Mouse (Mus musculus): ENCODE measurements around the gene Tpcn2.

The Tpcn2 gene

DNA sequence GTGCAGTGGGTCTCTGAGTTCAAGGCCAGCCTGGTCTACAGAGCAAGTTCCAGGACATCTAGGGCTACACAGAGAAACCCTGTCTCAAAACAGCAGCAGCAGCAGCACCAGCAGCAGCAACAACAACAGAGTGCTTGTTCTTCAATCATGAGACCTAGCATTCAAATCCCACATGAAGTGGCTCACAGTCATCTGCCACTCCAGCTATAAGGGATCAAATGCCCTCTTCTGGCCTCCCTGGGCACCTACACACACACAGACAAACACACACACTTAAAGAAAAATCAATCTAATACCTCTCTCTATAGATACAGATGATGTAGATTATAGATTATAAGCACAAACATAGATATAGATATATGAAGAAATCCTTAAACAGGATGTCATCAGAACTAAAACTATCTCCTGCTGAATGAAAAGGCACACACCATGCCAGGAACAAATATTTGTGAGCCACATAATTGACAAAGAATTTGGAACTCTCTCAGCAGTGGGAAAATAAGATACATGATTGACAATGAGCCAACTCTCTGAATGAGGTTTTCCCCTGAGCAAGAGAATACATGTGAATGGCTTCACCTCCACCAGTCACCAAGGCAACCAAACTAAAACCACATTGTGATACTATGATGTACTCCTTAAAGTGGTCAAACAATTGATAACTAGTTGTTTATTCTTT is 137.4 kb downstream of the Tpcn2 start:
- no peak for DNase-seq

DNA sequence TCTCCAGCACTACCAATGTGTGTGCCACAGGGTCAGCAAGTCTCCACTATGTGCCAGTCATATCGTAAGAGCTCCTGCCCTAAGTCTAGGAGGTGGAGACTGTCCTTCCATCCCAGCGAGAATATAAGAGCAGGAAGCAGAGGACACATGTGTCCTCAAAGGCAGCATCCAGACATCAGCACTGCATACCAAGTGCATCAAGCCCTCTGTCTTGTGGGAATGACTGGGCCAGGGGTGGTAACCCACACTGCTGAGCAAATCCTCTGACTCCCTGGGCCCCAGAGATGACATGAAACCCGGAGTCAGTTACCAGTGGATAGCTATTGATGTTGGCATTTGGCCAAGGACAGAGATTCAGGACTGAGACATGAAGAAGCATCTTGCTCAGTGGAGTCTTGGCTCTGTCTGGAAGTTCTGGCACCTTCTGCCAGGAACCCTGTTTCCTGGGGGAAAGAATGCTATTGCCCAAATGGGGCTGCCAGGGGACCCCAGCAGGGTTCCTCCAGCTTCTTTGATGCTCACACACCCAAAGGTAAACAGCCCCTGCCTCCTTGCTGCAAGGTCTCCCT is 140.2 kb downstream of the Tpcn2 start:
- DNase-seq: no peak

DNA sequence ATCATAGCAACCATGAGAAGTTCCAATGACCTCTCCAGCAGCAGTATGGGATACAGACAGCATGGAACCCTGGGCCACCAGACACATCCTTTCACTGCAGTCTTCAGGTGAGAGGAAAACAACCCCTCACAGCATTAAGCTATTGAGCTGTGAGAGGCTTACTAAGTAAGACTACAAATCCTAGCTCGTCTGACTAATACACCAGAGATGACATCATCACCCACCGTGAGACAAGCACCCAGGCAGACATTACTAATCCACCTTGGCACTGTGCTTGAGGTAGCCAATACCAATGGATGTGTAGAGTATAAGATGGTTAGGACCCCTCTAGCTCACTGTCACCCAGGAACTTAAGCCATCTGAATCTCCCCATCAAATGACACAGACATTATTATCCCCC is 143.2 kb downstream of the Tpcn2 start:
- no peak for DNase-seq

DNA sequence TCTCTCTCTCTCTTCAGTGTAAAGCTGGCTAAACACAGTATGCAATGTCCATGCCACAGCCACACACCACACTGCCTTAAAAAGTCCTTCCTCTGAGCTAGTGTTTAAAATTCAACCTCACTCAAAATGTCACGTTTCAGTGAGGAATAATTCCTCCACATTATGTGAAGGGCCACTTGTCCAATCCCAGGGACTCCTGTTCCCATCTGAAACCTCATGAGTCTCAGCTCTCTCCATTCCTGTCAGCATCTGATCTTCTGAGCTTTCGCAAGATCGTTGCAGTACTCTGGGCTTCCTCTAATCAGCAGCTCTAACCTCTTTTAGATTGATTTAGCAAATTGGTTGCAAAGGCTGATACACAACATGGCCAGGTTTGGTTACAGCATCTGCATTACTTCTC is 144.2 kb downstream of the Tpcn2 start:
- DNase-seq: no peak

DNA sequence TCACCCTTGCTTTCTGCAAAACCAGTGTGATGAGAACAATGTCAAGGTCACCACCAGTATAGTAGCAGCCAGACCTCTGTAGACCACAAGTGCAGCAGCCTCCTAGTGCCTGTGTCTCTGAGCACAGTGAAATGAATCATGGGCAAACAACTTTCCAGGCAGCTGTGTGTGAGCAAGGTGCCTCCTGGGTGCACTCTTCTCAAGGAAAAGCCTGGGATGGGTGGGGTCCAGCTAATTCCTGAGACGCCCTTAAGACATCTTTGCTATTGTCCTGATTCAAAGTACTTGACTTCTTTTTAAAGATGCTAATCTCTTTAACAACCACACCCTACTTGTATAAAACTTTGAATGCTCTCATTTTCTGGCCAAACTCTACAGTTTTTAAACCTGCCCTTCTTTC is 144.7 kb downstream of the Tpcn2 start:
- DNase-seq: no peak

DNA sequence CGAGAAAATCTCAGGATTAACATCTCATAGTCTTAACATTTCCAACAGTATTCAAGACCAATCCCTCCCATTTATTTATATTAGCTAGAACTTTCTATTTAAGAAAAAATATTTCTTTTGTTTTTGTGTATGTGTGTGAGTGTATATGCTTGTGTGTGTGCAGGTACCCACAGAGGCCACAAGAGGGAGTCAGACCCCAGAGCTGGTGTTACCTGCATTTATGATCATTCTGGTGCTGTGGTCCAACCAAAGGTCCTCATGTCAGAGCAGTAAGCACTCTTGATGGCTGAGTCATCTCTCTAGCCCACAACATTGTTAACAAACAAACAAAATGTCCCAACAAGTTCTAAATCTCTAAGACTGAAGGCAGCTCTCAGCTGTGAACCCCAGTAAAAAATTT is 145.9 kb downstream of the Tpcn2 start:
- DNase-seq: no peak

DNA sequence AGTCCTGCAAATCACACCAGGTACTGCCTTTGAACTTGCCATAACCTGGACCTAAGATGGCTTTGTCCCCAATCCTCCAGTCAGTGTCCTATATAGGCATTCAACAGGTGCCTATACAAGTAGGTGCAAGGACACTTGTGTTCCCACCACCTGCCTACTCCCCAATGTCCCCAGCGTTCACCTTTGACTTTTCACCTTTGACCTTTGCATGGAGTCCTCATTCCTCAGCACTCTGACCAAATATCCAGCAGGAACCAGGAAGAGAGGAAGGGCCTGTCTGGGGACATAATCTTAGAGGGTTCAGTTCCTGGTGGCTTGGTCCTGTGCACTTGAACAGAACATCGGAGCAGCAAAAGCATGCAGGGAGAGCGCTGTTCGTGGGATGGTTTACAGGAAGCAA is 147.0 kb downstream of the Tpcn2 start:
- no peak for DNase-seq
